Mouse (Mus musculus) lung, embryonic 16.5 days (tissue): ENCODE measurements around the gene C1qb. TPM values are rescaled to one million over a fixed set of nuclear protein-coding genes. Genes with fewer than 3 reads are reported as not detected.

Experiments
- ATAC-seq: fragments of 200-750 bp; cut with Nextera tagmentation; 2 replicates; pipeline ENCODE4 v1.8.0; 2017; ENCODE audit warnings: low read depth, mild to moderate bottlenecking, moderate library complexity
- H3K27ac ChIP-seq: fragments of 300-500 bp; sonication (generic); 2 replicates; pipeline ENCODE4 v1.5.1; 2014; ENCODE audit warnings: mild to moderate bottlenecking, control low read depth, low read length
- H3K27me3 ChIP-seq: fragments of 300-500 bp; sonication (generic); 2 replicates; pipeline ENCODE4 v1.6.1; 2014; ENCODE audit warnings: low read depth, low read length, mixed read lengths; ENCODE audit not compliant: control insufficient read depth, insufficient read depth
- H3K36me3 ChIP-seq: fragments of 300-500 bp; sonication (generic); 2 replicates; pipeline ENCODE4 v1.6.1; 2014; ENCODE audit warnings: low read length; ENCODE audit not compliant: control insufficient read depth, insufficient read depth
- H3K4me1 ChIP-seq: fragments of 300-500 bp; sonication (generic); replicated peaks from 2 replicates; pipeline ENCODE4 v1.6.1; 2014; ENCODE audit warnings: low read length, mixed read lengths; ENCODE audit not compliant: control insufficient read depth, insufficient read depth
- H3K4me2 ChIP-seq: fragments of 300-500 bp; sonication (generic); 2 replicates; pipeline ENCODE4 v1.6.1; 2014; ENCODE audit warnings: low read depth, low read length, control low read depth
- H3K4me3 ChIP-seq: fragments of 300-500 bp; sonication (generic); 2 replicates; pipeline ENCODE4 v1.5.1; 2014; ENCODE audit warnings: mild to moderate bottlenecking, low read length, control low read depth
- H3K9ac ChIP-seq: fragments of 300-500 bp; sonication (generic); 2 replicates; pipeline ENCODE4 v1.6.1; 2014; ENCODE audit warnings: low read length, control low read depth
- H3K9me3 ChIP-seq: fragments of 300-500 bp; sonication (generic); 2 replicates; pipeline ENCODE4 v1.6.1; 2016; ENCODE audit warnings: low read length; ENCODE audit not compliant: control insufficient read depth
- WGBS: fragments of 180-500 bp; shearing (Covaris S2); extraction: QIAGEN DNeasy Blood & Tissue Kit; methylation state at CpG from one replicate; pipeline ENCODE4 v1.1.7; 2014; 5-methylcytosine and 5-hydroxymethylcytosine counted together
- polyA plus RNA-seq: library from polyadenylated mRNA; unstranded; fragments of >200 nt; fragmentation: Nextera tagmentation; extraction: Ambion mirVana; gene quantifications from 2 replicates; pipeline ENCODE4 v1.2.1, GENCODE M21; 2015

Gene C1qb
- polyA plus RNA-seq, 1 experiment from 2014 or later: 51.9 TPM

DNA sequence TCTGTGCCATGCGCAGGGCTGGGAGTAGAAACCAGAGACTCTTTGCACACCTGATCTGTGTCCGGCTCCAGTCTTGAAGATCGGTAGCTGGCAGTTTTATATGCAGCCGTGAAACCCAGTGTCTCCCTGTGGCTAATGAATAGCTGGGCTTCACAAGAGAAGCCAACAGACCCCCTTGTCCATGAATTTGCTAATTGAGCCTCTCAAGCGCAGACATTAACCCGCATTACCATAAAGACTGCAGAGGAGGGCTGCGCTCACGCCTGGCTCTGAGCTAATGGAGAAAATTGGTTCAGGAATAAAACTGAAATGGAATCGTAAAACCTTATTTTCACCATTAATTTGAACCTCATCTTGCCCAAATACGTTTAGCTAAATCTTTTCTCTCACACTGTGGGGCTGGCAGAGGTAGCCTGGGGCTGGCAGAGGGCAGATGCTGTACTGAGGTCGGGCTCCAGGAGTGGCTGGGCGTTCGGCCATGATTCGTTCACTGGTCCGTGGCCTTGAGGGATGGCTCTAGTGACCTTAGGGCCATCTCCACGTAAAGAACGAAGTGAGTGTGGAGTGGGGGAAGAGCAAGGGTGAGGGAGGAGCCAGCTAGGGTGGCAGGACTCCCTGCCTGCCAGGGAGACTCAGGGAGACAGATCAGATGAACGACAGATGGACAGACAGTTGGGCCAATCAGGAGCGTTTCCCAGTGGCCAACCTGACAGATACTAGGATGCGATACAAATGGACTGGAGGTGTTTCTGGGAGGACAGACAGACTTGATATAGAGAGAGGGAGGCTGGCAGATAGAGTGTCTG lies 30.6 kb upstream of the C1qb start:
- H3K9ac ChIP-seq: no peak overlapping the region
- peaks cover 16% of the 10 kb centered on the region for H3K27me3 ChIP-seq
- no peaks in the 10 kb centered on the region for H3K36me3 ChIP-seq
- no peak overlapping the region for H3K4me2 ChIP-seq
- H3K27ac ChIP-seq: no peak overlapping the region
- no peak overlapping the region for H3K4me3 ChIP-seq
- WGBS: 56% methylated on average over 20 of the region's 20 CpGs
- no peaks in the 10 kb centered on the region for H3K4me1 ChIP-seq
- no peaks in the 10 kb centered on the region for H3K9me3 ChIP-seq
- no peak for ATAC-seq

GRCm38 (mm10) chr4:136912841-136913240 lies 26.9 kb upstream of the C1qb start:
- Histone ChIP-seq H3K4me2 (no peak overlapping the region), H3K36me3 (no peaks in the 10 kb centered on the region), H3K9me3 (no peaks in the 10 kb centered on the region), H3K4me3 (no peak overlapping the region), H3K27ac (no peak overlapping the region), H3K27me3 (peaks cover 28% of the 10 kb centered on the region), H3K4me1 (no peaks in the 10 kb centered on the region), H3K9ac (no peak overlapping the region)
- WGBS: 12% methylated on average over 9 of the region's 9 CpGs
- no peak for ATAC-seq

DNA sequence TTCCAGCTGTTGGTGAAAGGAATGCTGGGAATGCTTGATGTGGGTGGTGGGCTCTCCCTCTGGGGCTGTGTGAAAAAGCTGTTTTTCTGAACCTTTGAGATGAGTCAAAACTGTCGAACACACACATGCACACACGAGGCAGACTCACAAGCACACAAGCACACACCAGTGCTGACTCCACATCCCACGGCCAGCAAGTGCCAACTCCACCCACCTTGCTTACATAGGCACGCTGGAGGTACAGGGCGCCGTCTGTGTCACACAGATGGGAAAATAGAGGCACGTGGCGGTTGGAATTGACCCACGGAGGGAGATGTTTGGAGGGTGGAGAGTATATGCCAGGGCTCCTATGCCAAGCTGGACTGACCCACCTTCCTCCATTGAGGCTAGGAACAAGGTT lies 25.8 kb upstream of the C1qb start:
- ATAC-seq: no peak
- Histone ChIP-seq H3K4me1 (no peaks in the 10 kb centered on the region), H3K4me3 (no peak overlapping the region), H3K27me3 (peaks cover 29% of the 10 kb centered on the region), H3K9ac (no peak overlapping the region), H3K27ac (no peak overlapping the region), H3K36me3 (no peaks in the 10 kb centered on the region), H3K4me2 (no peak overlapping the region), H3K9me3 (no peaks in the 10 kb centered on the region)
- WGBS: 34% methylated on average over 9 of the region's 9 CpGs

- WGBS: 12% methylated on average over 17 of the region's 17 CpGs
- peaks cover 33% of the 10 kb centered on the region for H3K27me3 ChIP-seq
- H3K4me2 ChIP-seq: no peak overlapping the region
Measured at GRCm38 (mm10) chr4:136911211-136911646, 25.2 kb upstream of the C1qb start.

DNA sequence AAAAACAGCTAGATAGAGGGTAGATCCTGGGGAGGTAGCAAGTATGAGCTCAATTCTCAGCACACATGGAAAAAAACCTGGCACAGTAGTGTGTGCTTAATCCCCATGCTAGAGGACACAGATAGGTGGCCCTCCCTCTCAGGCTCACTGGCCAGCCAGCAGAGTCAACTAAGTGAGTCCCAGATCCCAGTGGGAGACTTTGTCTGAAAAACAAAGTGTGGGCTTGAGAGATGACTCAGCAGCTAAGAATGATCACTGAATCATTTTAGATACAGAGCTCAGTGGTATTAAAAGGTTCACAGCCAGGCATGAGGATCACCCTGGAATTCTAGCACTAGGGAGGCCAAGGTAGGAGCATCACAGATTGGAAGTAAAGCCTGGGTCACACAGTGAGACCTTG lies 21.8 kb upstream of the C1qb start:
- no peaks in the 10 kb centered on the region for H3K36me3 ChIP-seq
- H3K27me3 ChIP-seq: peaks cover 53% of the 10 kb centered on the region
- ATAC-seq: no peak
- H3K27ac ChIP-seq: no peak overlapping the region
- no peak overlapping the region for H3K9ac ChIP-seq
- no peaks in the 10 kb centered on the region for H3K4me1 ChIP-seq
- no peak overlapping the region for H3K4me2 ChIP-seq
- no peaks in the 10 kb centered on the region for H3K9me3 ChIP-seq
- no peak overlapping the region for H3K4me3 ChIP-seq

More at GRCm38 (mm10) chr4:136911211-136911646, 25.2 kb upstream of the C1qb start:
- no peaks in the 10 kb centered on the region for H3K4me1 ChIP-seq
- H3K4me3 ChIP-seq: no peak overlapping the region
- H3K36me3 ChIP-seq: no peaks in the 10 kb centered on the region
- no peak overlapping the region for H3K27ac ChIP-seq
- H3K9ac ChIP-seq: no peak overlapping the region
- no peaks in the 10 kb centered on the region for H3K9me3 ChIP-seq
- ATAC-seq: no peak

DNA sequence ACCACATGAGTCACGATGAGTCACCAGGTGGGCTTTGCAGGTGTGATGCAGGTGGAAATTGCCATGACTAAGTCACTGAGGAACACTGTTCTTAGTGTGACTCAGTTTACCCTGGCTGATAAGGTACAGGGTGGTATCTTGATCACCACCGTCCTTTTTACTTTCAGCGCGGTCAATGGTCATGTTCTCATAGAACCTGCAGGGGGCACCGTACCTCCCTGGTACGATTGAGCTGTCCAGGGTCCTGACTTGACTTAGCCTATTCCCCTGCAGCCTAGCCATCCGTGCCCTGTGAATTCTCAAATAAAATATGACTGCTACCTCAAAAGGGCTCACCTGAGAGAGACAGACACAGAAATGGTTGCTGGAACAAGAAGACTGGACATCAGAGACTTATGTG lies 21.0 kb upstream of the C1qb start:
- no peak overlapping the region for H3K27ac ChIP-seq
- ATAC-seq: 0 out of 2 replicates have a peak, but pooled peaks have one; percentile 45
- no peaks in the 10 kb centered on the region for H3K4me1 ChIP-seq
- no peaks in the 10 kb centered on the region for H3K9me3 ChIP-seq
- H3K4me3 ChIP-seq: no peak overlapping the region
- H3K4me2 ChIP-seq: no peak overlapping the region
- no peaks in the 10 kb centered on the region for H3K36me3 ChIP-seq
- 11% methylated on average over 7 of the region's 7 CpGs for WGBS
- H3K9ac ChIP-seq: no peak overlapping the region
- H3K27me3 ChIP-seq: peaks cover 47% of the 10 kb centered on the region

DNA sequence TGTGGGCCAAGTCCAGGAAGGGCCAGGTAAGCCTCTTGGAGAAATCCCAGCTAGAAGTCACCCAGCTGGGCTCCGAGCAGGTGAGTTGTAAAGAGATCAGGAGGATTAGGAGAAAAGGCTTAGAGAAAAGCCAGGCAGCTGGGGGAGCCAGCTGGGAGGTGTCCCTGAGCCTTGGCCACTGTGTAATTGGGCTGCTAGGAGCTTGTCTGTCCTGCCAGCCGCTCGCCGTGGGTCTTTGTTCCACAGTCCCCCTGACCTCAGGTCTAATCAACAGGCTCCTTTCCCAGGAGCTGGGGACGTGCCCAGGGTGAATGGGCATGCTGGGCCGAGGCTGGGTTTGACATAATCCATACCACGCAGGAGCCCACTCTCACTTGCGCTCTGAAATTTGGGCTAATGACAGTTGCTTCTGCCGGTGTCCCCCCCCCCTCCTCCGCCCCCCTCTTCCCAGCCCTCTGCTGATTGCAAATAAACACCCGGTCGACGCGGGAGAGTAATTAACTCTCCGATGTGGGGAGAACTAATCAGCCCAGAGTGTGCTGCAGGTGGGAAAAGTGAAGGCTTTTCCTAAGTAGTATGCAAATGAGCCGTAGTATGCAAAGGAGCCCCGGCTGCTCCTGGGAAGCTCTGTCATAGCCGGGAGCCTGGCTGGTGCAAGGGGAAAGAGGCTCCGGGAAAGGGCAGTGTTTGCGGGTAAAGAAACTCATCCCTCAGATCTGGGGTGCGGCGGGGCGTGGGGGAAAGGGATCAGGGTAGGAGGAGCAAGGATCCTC lies 19.0 kb upstream of the C1qb start:
- Histone ChIP-seq H3K9me3 (no peaks in the 10 kb centered on the region), H3K4me3 (no peak overlapping the region; the same call in 1 of the 2 replicates), H3K9ac (no peak overlapping the region), H3K36me3 (no peaks in the 10 kb centered on the region), H3K27ac (no peak overlapping the region), H3K4me2 (no peak overlapping the region), H3K4me1 (no peaks in the 10 kb centered on the region), H3K27me3 (peaks cover 30% of the 10 kb centered on the region)
- ATAC-seq: no peak
- WGBS: 2% methylated on average over 22 of the region's 23 CpGs

DNA sequence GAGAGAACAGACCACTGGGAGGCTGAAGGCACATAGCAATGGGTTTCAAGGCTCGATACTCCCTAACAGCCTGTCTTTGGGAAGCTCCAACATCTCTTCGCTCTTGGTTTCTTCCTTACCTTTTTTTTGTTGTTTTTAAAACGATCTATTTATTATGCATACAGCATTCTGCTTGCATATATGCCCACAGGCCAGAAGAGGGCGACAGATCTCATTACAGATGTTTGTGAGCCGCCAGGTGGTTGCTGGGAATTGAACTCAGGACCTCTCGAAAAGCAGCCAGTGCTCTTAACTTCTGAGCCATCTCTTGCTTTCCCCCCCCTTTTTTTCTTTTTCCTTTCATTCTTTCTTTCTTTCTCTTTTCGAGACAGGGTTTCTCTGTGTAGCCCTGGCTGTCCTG lies 13.2 kb upstream of the C1qb start:
- H3K27me3 ChIP-seq: peaks cover 17% of the 10 kb centered on the region
- 60% methylated on average over 7 of the region's 7 CpGs for WGBS
- ATAC-seq: no peak

DNA sequence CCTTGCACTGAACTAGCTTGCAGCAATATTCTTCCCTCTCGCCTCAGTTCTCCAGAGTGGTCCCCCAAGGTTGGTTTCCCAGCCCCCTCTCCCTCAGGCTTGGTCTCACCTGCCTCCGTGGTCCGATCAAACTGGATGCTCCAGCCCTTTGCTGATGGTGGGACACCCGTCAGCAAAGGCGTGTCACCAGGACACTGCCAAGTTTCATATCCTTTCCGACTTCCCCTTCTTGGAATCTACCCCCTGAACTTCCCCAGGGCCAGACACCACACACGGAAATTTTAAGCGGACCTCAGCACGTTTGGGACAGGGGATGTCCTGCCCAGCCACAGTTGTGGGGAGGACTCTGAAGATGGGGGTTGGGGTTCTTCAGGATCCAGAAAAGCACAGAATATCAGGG lies 12.7 kb upstream of the C1qb start, which contains the start of gene C1qa:
Gene C1qa, minus strand, starts transcription at position 167 of the 400 bp plus-strand sequence.
- Histone ChIP-seq H3K9ac (no peak within 1 kb of the TSS), H3K4me1 (no peaks in the 10 kb centered on the region), H3K4me3 (no peak within 1 kb of the TSS), H3K36me3 (no peaks in the 10 kb centered on the region), H3K27ac (no peak within 1 kb of the TSS), H3K27me3 (peaks cover 13% of the 10 kb centered on the region), H3K9me3 (no peaks in the 10 kb centered on the region), H3K4me2 (no peak within 1 kb of the TSS)
- WGBS: 67% methylated on average over 9 of the region's 9 CpGs
- ATAC-seq: no peak

More for the DNA sequence above, 13.2 kb upstream of the C1qb start:
- H3K9me3 ChIP-seq: no peaks in the 10 kb centered on the region
- H3K4me2 ChIP-seq: no peak overlapping the region
- no peaks in the 10 kb centered on the region for H3K4me1 ChIP-seq
- H3K9ac ChIP-seq: no peak overlapping the region
- H3K4me3 ChIP-seq: no peak overlapping the region
- H3K27ac ChIP-seq: no peak overlapping the region
- H3K36me3 ChIP-seq: no peaks in the 10 kb centered on the region
